Mouse (Mus musculus): ENCODE results near the gene Vmo1. TPM values are rescaled to one million over a fixed set of nuclear protein-coding genes. Genes with fewer than 3 reads are reported as not detected.
A peak's percentile ranks its signal among the peaks of the same experiment; 100 is the strongest.

Vmo1 gene
- total and polyA plus RNA-seq, 3 experiments: not detected

DNA sequence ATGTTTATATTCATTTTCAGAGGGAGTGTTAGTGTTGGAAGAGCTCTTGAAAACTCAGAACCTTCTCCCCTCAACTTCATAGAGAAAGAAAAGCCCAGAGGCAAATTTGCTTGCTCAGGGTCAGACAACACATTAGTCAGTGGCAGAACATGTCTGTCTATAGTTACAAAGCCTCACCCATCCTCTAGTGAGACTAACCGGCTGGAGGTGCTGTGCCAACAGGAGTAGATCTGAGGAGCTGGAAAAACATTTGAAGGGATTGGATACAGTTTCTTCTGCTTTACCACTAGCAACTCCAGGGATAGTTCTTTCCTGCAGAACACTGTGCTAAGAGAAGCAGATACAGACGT, 47.5 kb upstream of the Vmo1 start:
- TF ChIP-seq MYC (IDR thresholded peaks at IDR 0.05; ENCODE audit: low read depth, low read length): 0 out of 2 replicates have a peak, but pooled peaks have one; percentile 27
- TF ChIP-seq POLR2AphosphoS5 (IDR thresholded peaks at IDR 0.05; ENCODE audit: borderline replicate concordance, low read depth, low read length): no peak
- H3K27ac ChIP-seq (ENCODE audit: control insufficient read depth, low read depth, low read length): no peak overlapping the region
- H3K36me3 ChIP-seq (ENCODE audit: control insufficient read depth in 1 of 2, insufficient read depth in 2 of 2, low read length in 2 of 2): peaks cover 0 to 19% of the 10 kb centered on the region in 2 experiments; a peak in 2 of 4 replicates
- no peak for DNase-seq (ENCODE audit: low read depth, low spot score)
- H3K9me3 ChIP-seq (replicated peaks; ENCODE audit: insufficient read depth, low read length): no peaks in the 10 kb centered on the region
- H3K27me3 ChIP-seq (ENCODE audit: control insufficient read depth in 1 of 2, insufficient read depth in 2 of 2, low read length in 2 of 2): no peaks in the 10 kb centered on the region
- peak overlapping the region; percentile 73 to 75 for H3K4me3 ChIP-seq (ENCODE audit: control insufficient read depth in 1 of 2, insufficient read depth in 1 of 2, low read depth in 2 of 2, low read length in 2 of 2)
- H3K4me1 ChIP-seq (ENCODE audit: control insufficient read depth in 1 of 2, insufficient read depth in 2 of 2, low read length in 2 of 2): peaks cover 0 to 27% of the 10 kb centered on the region in 2 experiments; a peak in 3 of 4 replicates
- H3K79me2 ChIP-seq (ENCODE audit: control insufficient read depth, insufficient read depth, low read length, poor library complexity): peaks cover 21% of the 10 kb centered on the region
- peak overlapping the region; percentile 83 for H3K9ac ChIP-seq (ENCODE audit: control insufficient read depth, low read depth, low read length, poor library complexity, severe bottlenecking)

DNA sequence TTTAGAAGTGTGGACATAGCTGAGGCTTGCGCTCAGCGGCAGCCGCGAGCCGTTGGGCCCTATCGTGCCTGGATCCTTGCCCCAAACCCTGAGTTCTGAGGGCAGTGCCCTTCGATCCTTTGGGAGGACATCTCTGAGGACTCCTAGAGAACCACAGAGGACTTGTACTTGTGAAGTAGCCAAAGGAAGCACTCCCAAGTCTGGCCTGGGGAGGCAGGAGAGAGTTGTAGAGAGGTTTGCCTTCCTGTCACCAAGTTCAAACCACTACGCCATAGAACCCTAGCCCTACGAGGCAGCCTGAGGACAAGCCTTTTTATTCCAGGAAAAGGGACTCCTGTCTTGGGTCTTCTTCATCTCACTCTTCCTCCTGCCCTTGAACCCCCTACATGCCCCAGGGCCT, 43.1 kb upstream of the Vmo1 start:
- TF ChIP-seq MEF2A (IDR thresholded peaks at IDR 0.05; ENCODE audit: extremely low read depth, insufficient replicate concordance, low read depth, low read length, poor library complexity, severe bottlenecking) (no peak), ETS1 (IDR thresholded peaks at IDR 0.05; ENCODE audit: low read depth, low read length) (no peak), EP300 (IDR thresholded peaks at IDR 0.05; ENCODE audit: low read depth in 1 of 2, low read length in 2 of 2) (no peak), POLR2AphosphoS2 (IDR thresholded peaks at IDR 0.05; ENCODE audit: low read length) (no peak), BHLHE40 (IDR thresholded peaks at IDR 0.05; ENCODE audit: borderline replicate concordance, low read depth, low read length) (no peak), ZNF384 (IDR thresholded peaks at IDR 0.05; ENCODE audit: low read depth, low read length) (no peak), ELF1 (IDR thresholded peaks at IDR 0.05; ENCODE audit: low read depth, low read length) (no peak), ZC3H11A (IDR thresholded peaks at IDR 0.05; ENCODE audit: low read depth, low read length) (no peak), MAZ (IDR thresholded peaks at IDR 0.05; ENCODE audit: low read depth, low read length) (no peak), TAL1 (IDR thresholded peaks at IDR 0.05; ENCODE audit: low read length) (no peak), POLR2A (IDR thresholded peaks at IDR 0.05; ENCODE audit: control insufficient read depth in 1 of 2, insufficient read depth in 1 of 2, low read depth in 1 of 2, low read length in 2 of 2, poor library complexity in 1 of 2) (no peak)
- DNase-seq (ENCODE audit: low read depth, low spot score): no peak
- H3K27ac ChIP-seq (ENCODE audit: control insufficient read depth, low read depth, low read length): no peak overlapping the region

DNA sequence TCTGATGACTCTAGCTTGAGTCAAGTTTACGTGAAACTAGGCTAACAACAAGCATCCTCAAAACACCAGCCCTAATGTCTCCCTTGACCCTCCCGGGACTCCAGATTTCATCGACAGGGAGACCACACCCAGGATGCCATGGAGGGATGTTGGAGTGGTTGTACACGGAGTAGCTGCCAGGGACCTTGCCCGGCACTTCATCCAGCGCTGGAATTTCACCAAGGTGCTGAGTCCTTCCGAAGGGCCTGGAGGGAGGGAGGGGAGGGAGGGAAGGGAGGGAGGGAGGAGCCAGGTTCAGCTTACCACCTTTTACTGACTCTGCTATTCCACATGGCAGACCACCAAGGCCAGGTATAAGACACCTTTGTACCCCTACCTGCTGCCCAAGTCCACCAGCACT, 39.5 kb upstream of the Vmo1 start:
- H3K79me2 ChIP-seq (ENCODE audit: control insufficient read depth, insufficient read depth, low read length, poor library complexity): no peaks in the 10 kb centered on the region
- 0 out of 4 replicates have a peak, but pooled peaks cover 0 to 1% of the 10 kb centered on the region in 2 experiments for H3K27me3 ChIP-seq (ENCODE audit: control insufficient read depth in 1 of 2, insufficient read depth in 2 of 2, low read length in 2 of 2)
- no peak overlapping the region for H3K4me3 ChIP-seq (ENCODE audit: control insufficient read depth in 1 of 2, insufficient read depth in 1 of 2, low read depth in 2 of 2, low read length in 2 of 2)
- H3K27ac ChIP-seq (ENCODE audit: control insufficient read depth, low read depth, low read length): no peak overlapping the region
- H3K36me3 ChIP-seq (ENCODE audit: control insufficient read depth in 1 of 2, insufficient read depth in 2 of 2, low read length in 2 of 2): peaks cover 0 to 2% of the 10 kb centered on the region in 2 experiments; a peak in 1 of 4 replicates
- no peak for DNase-seq (ENCODE audit: low read depth, low spot score)
- H3K9ac ChIP-seq (ENCODE audit: control insufficient read depth, low read depth, low read length, poor library complexity, severe bottlenecking): no peak overlapping the region
- TF ChIP-seq CHD1 (IDR thresholded peaks at IDR 0.05; ENCODE audit: low read depth, low read length) (no peak), MAFK (IDR thresholded peaks at IDR 0.05; ENCODE audit: borderline replicate concordance, low read depth, low read length) (no peak), SMC3 (IDR thresholded peaks at IDR 0.05; ENCODE audit: low read depth, low read length) (no peak), TAL1 (IDR thresholded peaks at IDR 0.05; ENCODE audit: low read length) (no peak), POLR2AphosphoS5 (IDR thresholded peaks at IDR 0.05; ENCODE audit: borderline replicate concordance, low read depth, low read length) (no peak), NRF1 (IDR thresholded peaks at IDR 0.05; ENCODE audit: insufficient read depth, low read depth, low read length, poor library complexity, severe bottlenecking) (no peak), CHD2 (IDR thresholded peaks at IDR 0.05; ENCODE audit: low read length) (no peak), POLR2AphosphoS2 (IDR thresholded peaks at IDR 0.05; ENCODE audit: low read length) (no peak), BHLHE40 (IDR thresholded peaks at IDR 0.05; ENCODE audit: borderline replicate concordance, low read depth, low read length) (no peak), KAT2A (conservative IDR thresholded peaks at IDR 0.05; ENCODE audit: low read depth, low read length) (no peak), E2F4 (IDR thresholded peaks at IDR 0.05; ENCODE audit: borderline replicate concordance, low read depth, low read length) (no peak), USF2 (IDR thresholded peaks at IDR 0.05; ENCODE audit: borderline replicate concordance in 1 of 2, insufficient read depth in 1 of 2, low read depth in 1 of 2, low read length in 2 of 2) (no peak), TCF12 (IDR thresholded peaks at IDR 0.05; ENCODE audit: low read depth, low read length) (no peak)
- H3K9me3 ChIP-seq (replicated peaks; ENCODE audit: insufficient read depth, low read length): no peaks in the 10 kb centered on the region
- peaks cover 0 to 15% of the 10 kb centered on the region in 2 experiments; a peak in 2 of 4 replicates for H3K4me1 ChIP-seq (ENCODE audit: control insufficient read depth in 1 of 2, insufficient read depth in 2 of 2, low read length in 2 of 2)

More for the DNA sequence above, 43.1 kb upstream of the Vmo1 start:
- Histone ChIP-seq H3K27me3 (ENCODE audit: control insufficient read depth in 1 of 2, insufficient read depth in 2 of 2, low read length in 2 of 2) (0 out of 4 replicates have a peak, but pooled peaks cover 0 to 1% of the 10 kb centered on the region in 2 experiments), H3K79me2 (ENCODE audit: control insufficient read depth, insufficient read depth, low read length, poor library complexity) (no peaks in the 10 kb centered on the region; the same call in 1 of the 2 replicates), H3K4me3 (ENCODE audit: control insufficient read depth in 1 of 2, insufficient read depth in 1 of 2, low read depth in 2 of 2, low read length in 2 of 2) (no peak overlapping the region), H3K9me3 (replicated peaks; ENCODE audit: insufficient read depth, low read length) (no peaks in the 10 kb centered on the region), H3K4me1 (ENCODE audit: control insufficient read depth in 1 of 2, insufficient read depth in 2 of 2, low read length in 2 of 2) (peaks cover 0 to 7% of the 10 kb centered on the region in 2 experiments; a peak in 1 of 4 replicates), H3K36me3 (ENCODE audit: control insufficient read depth in 1 of 2, insufficient read depth in 2 of 2, low read length in 2 of 2) (peaks cover 0 to 5% of the 10 kb centered on the region in 2 experiments; a peak in 1 of 4 replicates), H3K9ac (ENCODE audit: control insufficient read depth, low read depth, low read length, poor library complexity, severe bottlenecking) (no peak overlapping the region)

Measured in MEL (cell line).